Mouse (Mus musculus) liver, adult 2 months (tissue): ENCODE results near the gene Dst. TPM values are rescaled to one million over a fixed set of nuclear protein-coding genes. Genes with fewer than 3 reads are reported as not detected.

ENCODE experiments used
- DNase-seq: peaks from one replicate; pipeline ENCODE4 v3.0.0-alpha.2; 2011; ENCODE audit warnings: low read depth, low spot score; ENCODE audit errors: extremely low read depth
- H3K27ac ChIP-seq: fragments of 200-500 bp; replicated peaks from 2 replicates; pipeline ENCODE4 v1.5.1; 2012; ENCODE audit warnings: low read depth, mild to moderate bottlenecking, control low read depth, inconsistent platforms, low read length; ENCODE audit not compliant: insufficient read depth
- H3K27me3 ChIP-seq: fragments of 200-500 bp; 2 replicates; pipeline ENCODE4 v1.6.1; 2012; ENCODE audit warnings: mild to moderate bottlenecking, moderate library complexity, low read length, inconsistent platforms; ENCODE audit not compliant: control insufficient read depth, insufficient read depth
- H3K36me3 ChIP-seq: fragments of 200-500 bp; 2 replicates; pipeline ENCODE4 v1.6.1; 2012; ENCODE audit warnings: low read length, inconsistent platforms; ENCODE audit not compliant: control insufficient read depth, insufficient read depth
- H3K4me1 ChIP-seq: fragments of 200-500 bp; 2 replicates; pipeline ENCODE4 v1.6.1; 2011; ENCODE audit warnings: low read length; ENCODE audit not compliant: control insufficient read depth, insufficient read depth
- H3K4me3 ChIP-seq: fragments of 200-500 bp; 2 replicates; pipeline ENCODE4 v1.5.1; 2011; ENCODE audit warnings: low read depth, mild to moderate bottlenecking, control low read depth, low read length, moderate library complexity; ENCODE audit not compliant: insufficient read depth
- H3K79me2 ChIP-seq: fragments of 200-500 bp; 2 replicates; pipeline ENCODE4 v1.6.1; 2012; ENCODE audit warnings: inconsistent platforms, mild to moderate bottlenecking, low read length, moderate library complexity; ENCODE audit not compliant: control insufficient read depth, insufficient read depth
- H3K9ac ChIP-seq: fragments of 200-500 bp; 2 replicates; pipeline ENCODE4 v1.6.1; 2012; ENCODE audit warnings: low read depth, mild to moderate bottlenecking, control low read depth, inconsistent platforms, low read length
- CTCF ChIP-seq: fragments of 200-500 bp; IDR thresholded peaks from 2 replicates; pipeline ENCODE4 v1.5.1; 2011; ENCODE audit warnings: low read depth, low read length, control low read depth
- POLR2A ChIP-seq: fragments of 200-500 bp; IDR thresholded peaks from 2 replicates; pipeline ENCODE4 v1.6.1; 2011; ENCODE audit warnings: low read length, control low read depth; ENCODE audit not compliant: insufficient read depth; ENCODE audit errors: extremely low read depth
- WGBS: fragments of 180-500 bp; shearing (Covaris S2); methylation state at CpG from one replicate; pipeline ENCODE4 v1.1.7; 2018; 5-methylcytosine and 5-hydroxymethylcytosine counted together
- polyA plus RNA-seq: library from polyadenylated mRNA; depleted of rRNA; stranded (reverse); fragments of >200 nt; gene quantifications from 2 replicates; pipeline ENCODE4 v1.2.3, GENCODE M21; 2012
- total RNA-seq: library from RNA; depleted of rRNA; stranded (reverse); fragments of >200 nt; gene quantifications from 2 replicates; pipeline ENCODE4 v1.2.3, GENCODE M21; 2014

Dst gene
- total and polyA plus RNA-seq, 2 experiments: 10.5 to 53.6 TPM

- DNase-seq: peak; percentile 8
- H3K27ac ChIP-seq: no peak overlapping the region
- no peaks in the 10 kb centered on the region; the same call in 1 of the 2 replicates for H3K79me2 ChIP-seq
- WGBS: 44% methylated on average over 6 of the region's 6 CpGs
- no peak overlapping the region for H3K4me3 ChIP-seq
- no peaks in the 10 kb centered on the region for H3K36me3 ChIP-seq
- H3K9ac ChIP-seq: no peak overlapping the region
- peaks cover 14% of the 10 kb centered on the region for H3K4me1 ChIP-seq
- TF ChIP-seq POLR2A: no peak
- no peak for TF ChIP-seq CTCF
- no peaks in the 10 kb centered on the region for H3K27me3 ChIP-seq
These were observed 212.0 kb downstream of the Dst start for GRCm38 (mm10) chr1:34120066-34120465.

- WGBS: 14% methylated on average over 6 of the region's 6 CpGs
- Histone ChIP-seq H3K79me2 (no peaks in the 10 kb centered on the region; the same call in 1 of the 2 replicates), H3K27me3 (no peaks in the 10 kb centered on the region), H3K36me3 (no peaks in the 10 kb centered on the region), H3K9ac (no peak overlapping the region), H3K4me1 (peaks cover 14% of the 10 kb centered on the region), H3K4me3 (no peak overlapping the region), H3K27ac (no peak overlapping the region)
- DNase-seq: peak; percentile 40
- TF ChIP-seq CTCF: no peak
- TF ChIP-seq POLR2A: no peak
These were observed 212.6 kb downstream of the Dst start for GRCm38 (mm10) chr1:34120602-34121001.

GRCm38 (mm10) chr1:34121157-34122015 lies 213.4 kb downstream of the Dst start:
- peaks cover 14% of the 10 kb centered on the region for H3K4me1 ChIP-seq
- WGBS: 18% methylated on average over 29 of the region's 29 CpGs
- H3K79me2 ChIP-seq: no peaks in the 10 kb centered on the region; the same call in 1 of the 2 replicates
- peak; percentile 63 for DNase-seq
- no peaks in the 10 kb centered on the region for H3K36me3 ChIP-seq
- peak overlapping the region; percentile 48 for H3K4me3 ChIP-seq
- peak overlapping the region; percentile 39 for H3K9ac ChIP-seq
- H3K27ac ChIP-seq: peak overlapping the region; percentile 23
- no peaks in the 10 kb centered on the region for H3K27me3 ChIP-seq
- TF ChIP-seq POLR2A (no peak), CTCF (no peak)

DNA sequence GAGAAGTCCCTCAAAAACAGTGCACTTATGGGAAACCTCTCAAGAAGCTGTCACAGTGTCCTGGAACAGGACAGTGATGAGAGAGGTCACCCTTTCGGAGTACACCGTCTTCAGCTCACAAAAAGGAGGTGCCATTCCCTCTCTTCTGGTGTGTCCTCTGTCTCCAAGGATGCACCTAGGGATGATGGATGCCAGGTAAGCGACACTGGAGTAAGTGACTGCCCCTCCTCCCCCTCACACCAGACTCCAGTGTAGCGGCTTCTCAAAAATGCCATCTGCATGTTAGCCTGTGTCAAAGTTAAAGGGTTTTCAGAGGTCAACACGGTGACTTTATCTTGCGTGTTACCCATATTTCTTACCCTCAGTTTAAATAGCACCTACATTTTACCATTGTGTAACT lies 214.2 kb downstream of the Dst start:
- TF ChIP-seq POLR2A (no peak), CTCF (no peak)
- no peaks in the 10 kb centered on the region; the same call in 1 of the 2 replicates for H3K79me2 ChIP-seq
- no peak overlapping the region for H3K27ac ChIP-seq
- H3K4me3 ChIP-seq: no peak overlapping the region
- H3K9ac ChIP-seq: no peak overlapping the region
- peak; percentile 4 for DNase-seq
- H3K27me3 ChIP-seq: no peaks in the 10 kb centered on the region
- peaks cover 14% of the 10 kb centered on the region for H3K4me1 ChIP-seq
- WGBS: 31% methylated on average over 6 of the region's 6 CpGs
- no peaks in the 10 kb centered on the region for H3K36me3 ChIP-seq

GRCm38 (mm10) chr1:34122905-34123304 lies 214.9 kb downstream of the Dst start:
- Histone ChIP-seq H3K27ac (no peak overlapping the region), H3K79me2 (peaks cover 1% of the 10 kb centered on the region; the same call in 1 of the 2 replicates), H3K9ac (no peak overlapping the region), H3K27me3 (no peaks in the 10 kb centered on the region), H3K4me1 (peaks cover 14% of the 10 kb centered on the region), H3K36me3 (no peaks in the 10 kb centered on the region), H3K4me3 (no peak overlapping the region)
- WGBS: 12% methylated on average over 1 of the region's 1 CpGs
- peak; percentile 83 for DNase-seq
- TF ChIP-seq CTCF: no peak
- TF ChIP-seq POLR2A: no peak

DNA sequence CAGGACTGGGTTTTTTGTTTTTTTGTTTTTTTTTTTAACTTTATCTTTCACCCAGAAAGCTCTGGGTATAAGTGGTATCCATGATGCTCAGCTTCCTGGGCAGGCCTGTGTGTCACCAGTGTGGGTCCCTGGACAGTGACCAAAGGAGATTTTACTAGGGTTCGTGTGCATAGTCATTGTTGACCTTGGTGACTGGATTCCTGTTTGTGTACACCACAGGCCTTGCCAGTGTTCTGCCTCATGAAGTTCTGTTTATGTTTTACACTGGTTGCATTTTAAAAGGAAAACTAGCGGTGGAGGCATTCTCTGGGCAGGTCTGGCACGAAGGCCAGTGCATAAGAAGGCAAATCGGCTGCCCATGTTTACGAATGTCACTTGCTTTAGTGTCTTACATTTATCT lies 215.3 kb downstream of the Dst start:
- H3K79me2 ChIP-seq: peaks cover 2% of the 10 kb centered on the region; the same call in 1 of the 2 replicates
- no peaks in the 10 kb centered on the region for H3K36me3 ChIP-seq
- TF ChIP-seq POLR2A (no peak), CTCF (no peak)
- no peaks in the 10 kb centered on the region for H3K27me3 ChIP-seq
- WGBS: 12% methylated on average over 5 of the region's 5 CpGs
- DNase-seq: peak; percentile 47
- H3K4me3 ChIP-seq: no peak overlapping the region
- peak overlapping the region; percentile 33 for H3K27ac ChIP-seq
- peaks cover 14% of the 10 kb centered on the region for H3K4me1 ChIP-seq
- no peak overlapping the region for H3K9ac ChIP-seq
